Mouse (Mus musculus) forebrain, embryonic 11.5 days (tissue): ENCODE results near the gene Mosmo. TPM values are rescaled to one million over a fixed set of nuclear protein-coding genes. Genes with fewer than 3 reads are reported as not detected.

Source experiments
- ATAC-seq: fragments of 200-750 bp; cut with Nextera tagmentation; replicated peaks from 2 replicates; pipeline ENCODE4 v1.8.0; 2017; ENCODE audit warnings: moderate TSS enrichment; ENCODE audit not compliant: low FRiP score
- DNase-seq: peaks from one replicate; pipeline ENCODE4 v3.0.0-alpha.2; 2017; ENCODE audit warnings: low spot score
- H3K27ac ChIP-seq: fragments of 300-500 bp; sonication (generic); 2 replicates; pipeline ENCODE4 v1.5.1; 2014; ENCODE audit warnings: low read depth, low read length
- H3K27me3 ChIP-seq: fragments of 300-500 bp; sonication (generic); 2 replicates; pipeline ENCODE4 v1.6.1; 2014; ENCODE audit warnings: mild to moderate bottlenecking, low read length, mixed read lengths; ENCODE audit not compliant: control insufficient read depth, insufficient read depth
- H3K36me3 ChIP-seq: fragments of 300-500 bp; sonication (generic); 2 replicates; pipeline ENCODE4 v1.6.1; 2014; ENCODE audit warnings: mild to moderate bottlenecking, low read length, moderate library complexity, mixed read lengths; ENCODE audit not compliant: control insufficient read depth, insufficient read depth
- H3K4me1 ChIP-seq: fragments of 300-500 bp; sonication (generic); replicated peaks from 2 replicates; pipeline ENCODE4 v1.6.1; 2014; ENCODE audit warnings: low read length, mixed read lengths; ENCODE audit not compliant: control insufficient read depth, insufficient read depth
- H3K4me2 ChIP-seq: fragments of 300-500 bp; sonication (generic); 2 replicates; pipeline ENCODE4 v1.6.1; 2014; ENCODE audit warnings: low read depth, mild to moderate bottlenecking, low read length, moderate library complexity, mixed read lengths; ENCODE audit not compliant: severe bottlenecking
- H3K4me3 ChIP-seq: fragments of 300-500 bp; sonication (generic); 2 replicates; pipeline ENCODE4 v1.5.1; 2014; ENCODE audit warnings: low read depth, low read length
- H3K9ac ChIP-seq: fragments of 300-500 bp; sonication (generic); 2 replicates; pipeline ENCODE4 v1.6.1; 2014; ENCODE audit warnings: low read length
- H3K9me3 ChIP-seq: fragments of 300-500 bp; sonication (generic); 2 replicates; pipeline ENCODE4 v1.6.1; 2016; ENCODE audit warnings: low read length, mixed read lengths; ENCODE audit not compliant: control insufficient read depth
- WGBS: fragments of 180-500 bp; shearing (Covaris S2); extraction: QIAGEN DNeasy Blood & Tissue Kit; methylation state at CpG from one replicate; pipeline ENCODE4 v1.1.7; 2014; 5-methylcytosine and 5-hydroxymethylcytosine counted together
- polyA plus RNA-seq: library from polyadenylated mRNA; unstranded; fragments of >200 nt; fragmentation: Nextera tagmentation; extraction: Ambion mirVana; gene quantifications from 2 replicates; pipeline ENCODE4 v1.2.1, GENCODE M21; 2014

Mosmo gene
- 14.1 and 16.6 TPM in 2 replicates for polyA plus RNA-seq

GRCm38 (mm10) chr7:120677001-120677643, at the start of gene Mosmo:
Mosmo (plus strand) TSS chr7:120677618.
- no peaks in the 10 kb centered on the region for H3K27me3 ChIP-seq
- ATAC-seq = peak; percentile 96

GRCm38 (mm10) chr7:120632518-120632917, 44.9 kb upstream of the Mosmo start:
- no peak overlapping the region for H3K4me2 ChIP-seq
- H3K27ac ChIP-seq = no peak overlapping the region
- no peak for ATAC-seq
- no peaks in the 10 kb centered on the region; the same call in 1 of the 2 replicates for H3K4me1 ChIP-seq
- H3K9ac ChIP-seq = no peak overlapping the region
- no peaks in the 10 kb centered on the region for H3K9me3 ChIP-seq
- WGBS = 84% methylated on average over 1 of the region's 1 CpGs
- no peaks in the 10 kb centered on the region for H3K27me3 ChIP-seq
- no peaks in the 10 kb centered on the region for H3K36me3 ChIP-seq
- no peak for DNase-seq
- no peak overlapping the region for H3K4me3 ChIP-seq

More at GRCm38 (mm10) chr7:120677001-120677643, at the start of gene Mosmo:
- H3K27ac ChIP-seq = 0 out of 2 replicates have a peak within 1 kb of the TSS, but pooled peaks have one; percentile 41
- peak within 1 kb of the TSS; percentile 80 for H3K4me2 ChIP-seq
- no peaks in the 10 kb centered on the region for H3K36me3 ChIP-seq
- H3K9ac ChIP-seq = peak within 1 kb of the TSS; percentile 91
- 0 out of 2 replicates have a peak, but pooled peaks cover 2% of the 10 kb centered on the region for H3K4me1 ChIP-seq
- under 1% methylated on average over 44 of the region's 44 CpGs for WGBS
- H3K4me3 ChIP-seq = peak within 1 kb of the TSS; percentile 87
- no peaks in the 10 kb centered on the region for H3K9me3 ChIP-seq
- DNase-seq = peak; percentile 90

DNA sequence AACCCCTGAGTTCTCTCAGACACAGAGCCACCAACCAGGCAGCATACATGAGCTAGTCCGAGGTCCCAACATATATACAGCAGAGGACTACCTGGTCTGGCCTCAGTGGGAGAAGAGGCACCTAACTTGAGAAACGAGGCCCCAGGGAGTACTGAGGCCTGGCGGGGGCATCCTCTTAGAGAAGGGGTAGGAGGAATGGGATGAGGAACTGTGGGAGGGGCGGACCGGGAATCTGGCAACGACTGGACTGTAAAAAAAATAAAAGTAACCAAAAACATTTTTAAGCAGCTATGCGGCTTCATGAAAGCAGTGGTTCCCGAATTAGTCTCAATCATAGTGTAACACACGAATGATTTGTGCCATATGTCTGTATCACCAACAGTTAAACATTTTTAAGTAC, 43.1 kb upstream of the Mosmo start:
- peak overlapping the region; percentile 95 for H3K9ac ChIP-seq
- ATAC-seq = no peak; the same call in 1 of the 2 replicates
- WGBS = 11% methylated on average over 9 of the region's 9 CpGs
- peak overlapping the region; percentile 70 for H3K4me2 ChIP-seq
- H3K9me3 ChIP-seq = no peaks in the 10 kb centered on the region
- no peaks in the 10 kb centered on the region for H3K27me3 ChIP-seq
- H3K27ac ChIP-seq = peak overlapping the region; percentile 85; the same call in 1 of the 2 replicates
- H3K36me3 ChIP-seq = no peaks in the 10 kb centered on the region
- H3K4me1 ChIP-seq = no peaks in the 10 kb centered on the region; the same call in 1 of the 2 replicates
- H3K4me3 ChIP-seq = peak overlapping the region; percentile 94
- DNase-seq = no peak

- Histone ChIP-seq H3K4me3 (peak within 1 kb of the TSS; percentile 94), H3K27me3 (no peaks in the 10 kb centered on the region), H3K27ac (peak within 1 kb of the TSS; percentile 85), H3K9me3 (no peaks in the 10 kb centered on the region), H3K9ac (peak within 1 kb of the TSS; percentile 95), H3K4me1 (no peaks in the 10 kb centered on the region; the same call in 1 of the 2 replicates), H3K36me3 (no peaks in the 10 kb centered on the region; the same call in 1 of the 2 replicates), H3K4me2 (peak within 1 kb of the TSS; percentile 88)
- ATAC-seq (peak; percentile 99), DNase-seq (peak; percentile 95)
- under 1% methylated on average over 45 of the region's 45 CpGs for WGBS
These were observed 42.6 kb upstream of the Mosmo start, which contains the start of gene Uqcrc2 for GRCm38 (mm10) chr7:120634711-120635361. Uqcrc2 (plus strand) TSS chr7:120635176.

GRCm38 (mm10) chr7:120635362-120635781, 42.0 kb upstream of the Mosmo start:
- H3K4me1 ChIP-seq = no peaks in the 10 kb centered on the region; the same call in 1 of the 2 replicates
- no peak; the same call in 1 of the 2 replicates for ATAC-seq
- no peaks in the 10 kb centered on the region; the same call in 1 of the 2 replicates for H3K36me3 ChIP-seq
- no peak for DNase-seq
- WGBS = under 1% methylated on average over 32 of the region's 32 CpGs
- no peaks in the 10 kb centered on the region for H3K9me3 ChIP-seq
- peak overlapping the region; percentile 94 for H3K4me3 ChIP-seq
- H3K4me2 ChIP-seq = peak overlapping the region; percentile 88
- peak overlapping the region; percentile 95 for H3K9ac ChIP-seq
- no peaks in the 10 kb centered on the region for H3K27me3 ChIP-seq
- peak overlapping the region; percentile 39; the same call in 1 of the 2 replicates for H3K27ac ChIP-seq

DNA sequence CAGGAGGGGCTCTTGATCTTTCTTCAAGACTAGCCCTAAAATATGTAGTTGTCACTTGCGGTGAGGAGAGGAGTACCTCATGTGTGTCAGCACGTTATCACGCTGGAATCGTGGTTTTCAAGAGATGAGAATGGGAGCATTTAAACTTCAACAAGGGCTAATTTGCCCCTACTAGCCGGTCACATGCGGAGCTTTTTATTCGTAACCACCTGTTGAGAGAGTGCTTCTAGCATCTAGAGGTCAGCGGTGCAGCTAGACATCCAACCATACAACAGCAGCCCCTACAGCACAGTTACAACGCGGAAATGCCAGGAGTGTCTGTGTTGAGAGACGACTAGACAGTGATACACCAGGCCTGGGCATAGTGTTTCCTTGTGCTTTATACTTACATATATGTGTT, 41.6 kb upstream of the Mosmo start:
- H3K27ac ChIP-seq = no peak overlapping the region; the same call in 1 of the 2 replicates
- ATAC-seq (no peak), DNase-seq (no peak)
- no peaks in the 10 kb centered on the region for H3K9me3 ChIP-seq
- H3K9ac ChIP-seq = peak overlapping the region; percentile 95
- H3K4me3 ChIP-seq = peak overlapping the region; percentile 94
- no peaks in the 10 kb centered on the region; the same call in 1 of the 2 replicates for H3K36me3 ChIP-seq
- peak overlapping the region; percentile 88 for H3K4me2 ChIP-seq
- H3K4me1 ChIP-seq = no peaks in the 10 kb centered on the region; the same call in 1 of the 2 replicates
- under 1% methylated on average over 11 of the region's 11 CpGs for WGBS
- no peaks in the 10 kb centered on the region for H3K27me3 ChIP-seq

GRCm38 (mm10) chr7:120643217-120643616, 34.2 kb upstream of the Mosmo start:
- H3K4me3 ChIP-seq = no peak overlapping the region
- peaks cover 6% of the 10 kb centered on the region; the same call in 1 of the 2 replicates for H3K36me3 ChIP-seq
- H3K27ac ChIP-seq = no peak overlapping the region
- no peaks in the 10 kb centered on the region for H3K9me3 ChIP-seq
- no peaks in the 10 kb centered on the region for H3K4me1 ChIP-seq
- no peak overlapping the region for H3K4me2 ChIP-seq
- H3K9ac ChIP-seq = no peak overlapping the region
- no peaks in the 10 kb centered on the region for H3K27me3 ChIP-seq
- 72% methylated on average over 4 of the region's 4 CpGs for WGBS
- DNase-seq (no peak), ATAC-seq (no peak)

DNA sequence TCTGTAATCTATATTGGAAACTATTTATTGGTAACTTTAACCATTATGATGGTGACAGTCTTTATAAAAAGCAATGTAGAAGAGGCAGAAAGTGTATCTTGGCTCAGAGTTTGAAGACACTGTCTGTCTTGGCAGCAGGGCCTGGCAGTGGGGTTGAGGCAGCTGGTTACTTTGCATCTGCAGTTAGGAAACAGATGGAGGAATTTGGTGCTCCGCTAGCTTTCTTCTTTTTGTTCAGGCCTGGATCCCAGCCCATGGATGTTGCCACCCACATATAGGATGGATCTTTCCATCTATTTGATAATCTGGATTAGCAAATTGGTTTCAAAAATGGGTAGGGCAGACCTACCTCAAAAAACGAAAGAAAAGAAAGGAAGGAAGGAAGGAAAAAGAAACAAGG, 29.6 kb upstream of the Mosmo start:
- ATAC-seq (no peak), DNase-seq (no peak)
- H3K27me3 ChIP-seq = no peaks in the 10 kb centered on the region
- H3K4me3 ChIP-seq = no peak overlapping the region
- H3K4me1 ChIP-seq = no peaks in the 10 kb centered on the region
- peaks cover 8% of the 10 kb centered on the region; the same call in 1 of the 2 replicates for H3K36me3 ChIP-seq
- H3K9ac ChIP-seq = no peak overlapping the region
- 86% methylated on average over 2 of the region's 2 CpGs for WGBS
- H3K27ac ChIP-seq = no peak overlapping the region
- no peak overlapping the region for H3K4me2 ChIP-seq
- H3K9me3 ChIP-seq = no peaks in the 10 kb centered on the region
